Mouse (Mus musculus): Measurements from ENCODE around the gene Ccdc77. TPM values are rescaled to one million over a fixed set of nuclear protein-coding genes. Genes with fewer than 3 reads are reported as not detected.

Gene Ccdc77
- polyA plus RNA-seq, 1 experiment from 2014 or later, result 16.7 TPM

DNA sequence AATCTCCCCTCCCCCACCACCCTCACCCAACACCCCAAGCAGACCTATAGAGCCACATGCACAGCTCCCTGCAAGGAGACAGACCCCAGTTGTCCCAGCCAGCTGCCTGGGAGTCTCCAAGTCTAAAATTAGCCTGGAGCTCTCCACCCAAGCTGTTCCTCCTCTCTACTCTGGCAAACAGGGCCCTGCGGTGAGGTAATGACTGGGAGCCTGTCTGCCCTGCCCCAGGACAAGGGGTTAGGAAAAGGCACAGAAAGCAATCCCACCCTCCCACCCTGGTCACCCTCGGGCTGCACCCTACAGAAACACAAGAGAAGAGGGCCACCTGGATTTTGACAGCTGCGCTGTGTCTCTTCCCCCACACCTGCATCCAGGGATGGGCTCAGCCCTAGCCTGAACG, 89.3 kb downstream of the Ccdc77 start:
- H3K9ac ChIP-seq (ENCODE audit: low read depth, low read length), result no peak overlapping the region
- H3K36me3 ChIP-seq (ENCODE audit: control insufficient read depth, insufficient read depth), result no peaks in the 10 kb centered on the region
- no peak overlapping the region for H3K4me2 ChIP-seq (ENCODE audit: low read depth, low read length)
- no peak overlapping the region for H3K4me3 ChIP-seq (ENCODE audit: low read depth, low read length)
- H3K9me3 ChIP-seq (replicated peaks; ENCODE audit: control insufficient read depth, low read length), result no peaks in the 10 kb centered on the region
- H3K4me1 ChIP-seq (ENCODE audit: control insufficient read depth, low read depth, low read length), result no peaks in the 10 kb centered on the region
- no peak for ATAC-seq (ENCODE audit: low read depth)
- no peaks in the 10 kb centered on the region for H3K27me3 ChIP-seq (ENCODE audit: control insufficient read depth, insufficient read depth, low read depth, low read length)
- no peak overlapping the region for H3K27ac ChIP-seq (ENCODE audit: low read length)
- 52% methylated on average over 4 of the region's 4 CpGs for whole genome bisulfite sequencing (ENCODE audit: insufficient replicate concordance)

Other genes with a start within 250 kb of the Ccdc77 start
- not detected in 2 replicates for gene D330020A13Rik, start 70.0 kb downstream of the Ccdc77 start, polyA plus RNA-seq (2015; fragmentation: Nextera tagmentation; extraction: Ambion mirVana)
- 0.08 and 0.14 TPM in 2 replicates for gene B4galnt3, start 69.8 kb downstream of the Ccdc77 start, polyA plus RNA-seq (2015; fragmentation: Nextera tagmentation; extraction: Ambion mirVana)
- gene Kdm5a, start 250 bp downstream of the Ccdc77 start, polyA plus RNA-seq (2015; fragmentation: Nextera tagmentation; extraction: Ambion mirVana), result 15.1 and 17.2 TPM in 2 replicates
- gene Il17ra, start 98.9 kb upstream of the Ccdc77 start, polyA plus RNA-seq (2015; fragmentation: Nextera tagmentation; extraction: Ambion mirVana), result 11.4 and 13.0 TPM in 2 replicates
- not detected in 2 replicates for gene Tmem121b, start 129.4 kb upstream of the Ccdc77 start, polyA plus RNA-seq (2015; fragmentation: Nextera tagmentation; extraction: Ambion mirVana)
- 8.9 and 9.5 TPM in 2 replicates for gene Hdhd5, start 166.9 kb upstream of the Ccdc77 start, polyA plus RNA-seq (2015; fragmentation: Nextera tagmentation; extraction: Ambion mirVana)